ENCODE assay signal across 10 mouse cellular contexts in genomic region chr14:27758230-27758629, GRCm38 (mm10).
DNase-seq lines count a peak whose midpoint lies in the region; TF ChIP-seq lines count a peak whose summit lies in the region.
"Had no signal": no experiment of that assay in that cellular context is flagged by ENCODE, and none has a peak within 500 bp of the region (broad histone marks: within the 10 kb centered on the region; RNA-seq: fewer than 3 reads in every experiment).

No protein-coding gene starts in this region.

- H3K79me2 ChIP-seq in heart, adult 2 months (replicated peaks; ENCODE audit: control insufficient read depth, insufficient read depth, low read length): no peaks in the 10 kb centered on the region

- no peak overlapping the region for H3K4me3 ChIP-seq in heart, adult 2 months
- H3K4me3 ChIP-seq: embryonic facial prominence, embryonic 13.5 days had no signal

- no peak for TF ChIP-seq POLR2A in heart, adult 2 months (IDR thresholded peaks at IDR 0.05; ENCODE audit: insufficient read depth, low read depth, low read length)

- H3K27ac ChIP-seq in heart, adult 2 months: no peak overlapping the region
- H3K27ac ChIP-seq: embryonic facial prominence, embryonic 13.5 days had no signal

- 81% methylated on average over 1 of the region's 1 CpGs for WGBS in heart, adult 2 months

- H3K27me3 ChIP-seq in heart, adult 2 months (ENCODE audit: control insufficient read depth, insufficient read depth, low read length): no peaks in the 10 kb centered on the region
- H3K27me3 ChIP-seq: embryonic facial prominence, embryonic 13.5 days had no signal

- TF ChIP-seq CTCF in heart, adult 2 months (IDR thresholded peaks at IDR 0.05): peak; percentile 49

- no peak overlapping the region for H3K9ac ChIP-seq in heart, adult 2 months (ENCODE audit: low read depth, low read length)
- H3K9ac ChIP-seq: embryonic facial prominence, embryonic 13.5 days had no signal

- DNase-seq in heart, adult 2 months: no peak
- DNase-seq in heart, adult 9 months (ENCODE audit: low spot score in 2 of 2): no peak
- peak; percentile 41 to 55 for DNase-seq in left cerebral cortex, postnatal 14 days (ENCODE audit: low spot score in 2 of 2)
- DNase-seq in left cerebral cortex, postnatal 25 days (ENCODE audit: low spot score in 2 of 2): no peak
- DNase-seq in right cerebral cortex, postnatal 14 days: peak; percentile 24
- no peak for DNase-seq in right cerebral cortex, adult 18-20 months
- DNase-seq in lung, postnatal 36 days: peak; percentile 10
- no peak for DNase-seq in ovary, postnatal 14 days (ENCODE audit: low spot score)
- DNase-seq: right cerebral cortex, postnatal 25 days had no signal

- H3K4me1 ChIP-seq in heart, adult 2 months (ENCODE audit: control insufficient read depth, insufficient read depth, low read length): peaks cover 2% of the 10 kb centered on the region; the same call in 1 of the 2 replicates

- intact Hi-C loops in heart, adult 2 months (cut with DNase I): no loop called here
- intact Hi-C loops in left cerebral cortex, postnatal 14 days (cut with DNase I): no loop called here
- intact Hi-C loops in left cerebral cortex, postnatal 25 days (cut with DNase I): no loop called here

- TF ChIP-seq EP300 in heart, adult 2 months (IDR thresholded peaks at IDR 0.05; ENCODE audit: insufficient read depth, low read depth, low read length): no peak

- H3K36me3 ChIP-seq in heart, adult 2 months (ENCODE audit: control insufficient read depth, insufficient read depth, low read length): no peaks in the 10 kb centered on the region
- H3K36me3 ChIP-seq: embryonic facial prominence, embryonic 13.5 days had no signal

Comparison
In these comparisons a context has a peak if more than half of its experiments do, and no peak if none do; other contexts are left out.
1. DNase-seq: peak in left cerebral cortex, postnatal 14 days (2 of 2), right cerebral cortex, postnatal 14 days (single experiment) and lung, postnatal 36 days (single experiment); none in heart, adult 2 months (0 of 2), heart, adult 9 months (0 of 2), left cerebral cortex, postnatal 25 days (0 of 2), right cerebral cortex, adult 18-20 months (single experiment) and ovary, postnatal 14 days (single experiment).